Mouse (Mus musculus) forebrain, embryonic 11.5 days (tissue): ENCODE results near the gene Ubfd1. TPM values are rescaled to one million over a fixed set of nuclear protein-coding genes. Genes with fewer than 3 reads are reported as not detected.
"Not testable (repeated sequence)": the region's sequence is repeated elsewhere in the genome, so short reads cannot be mapped to it uniquely, and the experiment has no call there.

Experiments
- ATAC-seq: fragments of 200-750 bp; cut with Nextera tagmentation; replicated peaks from 2 replicates; pipeline ENCODE4 v1.8.0; 2017; ENCODE audit warnings: moderate TSS enrichment; ENCODE audit not compliant: low FRiP score
- DNase-seq: peaks from one replicate; pipeline ENCODE4 v3.0.0-alpha.2; 2017; ENCODE audit warnings: low spot score
- H3K27ac ChIP-seq: fragments of 300-500 bp; sonication (generic); 2 replicates; pipeline ENCODE4 v1.5.1; 2014; ENCODE audit warnings: low read depth, low read length
- H3K27me3 ChIP-seq: fragments of 300-500 bp; sonication (generic); 2 replicates; pipeline ENCODE4 v1.6.1; 2014; ENCODE audit warnings: mild to moderate bottlenecking, low read length, mixed read lengths; ENCODE audit not compliant: control insufficient read depth, insufficient read depth
- H3K36me3 ChIP-seq: fragments of 300-500 bp; sonication (generic); 2 replicates; pipeline ENCODE4 v1.6.1; 2014; ENCODE audit warnings: mild to moderate bottlenecking, low read length, moderate library complexity, mixed read lengths; ENCODE audit not compliant: control insufficient read depth, insufficient read depth
- H3K4me1 ChIP-seq: fragments of 300-500 bp; sonication (generic); replicated peaks from 2 replicates; pipeline ENCODE4 v1.6.1; 2014; ENCODE audit warnings: low read length, mixed read lengths; ENCODE audit not compliant: control insufficient read depth, insufficient read depth
- H3K4me2 ChIP-seq: fragments of 300-500 bp; sonication (generic); 2 replicates; pipeline ENCODE4 v1.6.1; 2014; ENCODE audit warnings: low read depth, mild to moderate bottlenecking, low read length, moderate library complexity, mixed read lengths; ENCODE audit not compliant: severe bottlenecking
- H3K4me3 ChIP-seq: fragments of 300-500 bp; sonication (generic); 2 replicates; pipeline ENCODE4 v1.5.1; 2014; ENCODE audit warnings: low read depth, low read length
- H3K9ac ChIP-seq: fragments of 300-500 bp; sonication (generic); 2 replicates; pipeline ENCODE4 v1.6.1; 2014; ENCODE audit warnings: low read length
- H3K9me3 ChIP-seq: fragments of 300-500 bp; sonication (generic); 2 replicates; pipeline ENCODE4 v1.6.1; 2016; ENCODE audit warnings: low read length, mixed read lengths; ENCODE audit not compliant: control insufficient read depth
- WGBS: fragments of 180-500 bp; shearing (Covaris S2); extraction: QIAGEN DNeasy Blood & Tissue Kit; methylation state at CpG from one replicate; pipeline ENCODE4 v1.1.7; 2014; 5-methylcytosine and 5-hydroxymethylcytosine counted together
- polyA plus RNA-seq: library from polyadenylated mRNA; unstranded; fragments of >200 nt; fragmentation: Nextera tagmentation; extraction: Ambion mirVana; gene quantifications from 2 replicates; pipeline ENCODE4 v1.2.1, GENCODE M21; 2014

Ubfd1 gene
- polyA plus RNA-seq, 1 experiment from 2014 or later = 90.6 TPM

GRCm38 (mm10) chr7:122098009-122098408 lies 31.0 kb downstream of the Ubfd1 start:
- Histone ChIP-seq H3K27ac (no peak overlapping the region), H3K4me2 (no peak overlapping the region), H3K4me1 (peaks cover 4% of the 10 kb centered on the region), H3K9me3 (no peaks in the 10 kb centered on the region), H3K27me3 (no peaks in the 10 kb centered on the region), H3K4me3 (no peak overlapping the region), H3K36me3 (peaks cover 17% of the 10 kb centered on the region; the same call in 1 of the 2 replicates), H3K9ac (no peak overlapping the region)
- DNase-seq = no peak
- no peak for ATAC-seq
- WGBS = 92% methylated on average over 3 of the region's 3 CpGs

DNA sequence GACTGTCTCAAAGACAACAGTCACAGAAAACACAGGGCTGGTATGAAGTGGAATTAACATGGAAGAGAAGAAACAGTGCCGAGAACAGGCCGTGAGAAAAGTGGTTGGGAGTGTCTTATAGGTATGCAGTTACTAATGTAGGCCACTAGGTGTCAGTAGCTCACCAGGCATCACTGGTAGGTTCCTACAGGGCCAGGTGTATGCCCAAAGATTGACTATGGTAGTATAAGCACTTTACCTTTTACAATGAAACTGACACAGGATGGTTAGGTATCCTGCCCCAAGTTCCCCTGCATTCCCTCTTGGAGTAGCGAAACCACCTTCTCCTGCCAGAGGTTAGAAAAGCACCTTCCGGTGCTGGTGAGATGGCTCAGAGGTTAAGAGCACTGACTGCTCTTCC lies 32.2 kb downstream of the Ubfd1 start:
- ATAC-seq (no peak), DNase-seq (peak; percentile 62)
- no peak overlapping the region for H3K4me2 ChIP-seq
- no peak overlapping the region for H3K27ac ChIP-seq
- no peak overlapping the region for H3K9ac ChIP-seq
- no peaks in the 10 kb centered on the region for H3K27me3 ChIP-seq
- no peaks in the 10 kb centered on the region for H3K9me3 ChIP-seq
- peaks cover 17% of the 10 kb centered on the region; the same call in 1 of the 2 replicates for H3K36me3 ChIP-seq
- peaks cover 4% of the 10 kb centered on the region for H3K4me1 ChIP-seq
- WGBS = 71% methylated on average over 4 of the region's 4 CpGs
- no peak overlapping the region for H3K4me3 ChIP-seq

DNA sequence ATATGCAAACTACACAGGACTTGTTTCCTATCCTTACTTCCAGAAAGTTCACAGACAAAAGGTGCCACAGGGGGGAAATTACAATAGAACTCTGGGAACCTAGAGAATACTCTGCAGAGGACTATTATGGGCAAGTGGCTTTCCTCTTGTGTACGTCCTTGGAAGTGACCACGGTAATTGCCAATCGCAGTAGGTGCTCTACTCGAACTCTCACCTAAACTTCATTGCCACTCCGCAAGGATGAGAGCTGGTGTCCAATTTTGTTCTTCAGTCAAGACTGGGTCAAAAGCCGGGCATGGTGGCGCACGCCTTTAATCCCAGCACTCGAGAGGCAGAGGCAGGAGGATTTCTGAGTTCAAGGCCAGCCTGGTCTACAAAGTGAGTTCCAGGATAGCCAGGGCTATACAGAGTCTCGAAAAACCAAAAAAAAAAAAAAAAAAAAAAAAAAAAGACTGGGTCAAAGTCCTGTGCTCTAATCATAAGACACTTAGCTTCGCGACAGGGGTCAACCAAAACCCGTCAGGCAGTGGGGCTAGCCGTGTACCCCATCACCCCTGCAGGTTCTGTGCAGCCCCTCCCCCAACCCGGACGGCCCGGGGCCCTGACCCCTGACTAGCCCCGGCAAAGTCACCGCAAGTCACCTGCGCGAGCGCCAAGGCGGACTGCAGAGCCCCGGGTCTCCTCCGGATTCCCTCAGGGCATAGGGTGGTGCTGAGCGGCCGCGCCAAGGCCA lies 34.2 kb downstream of the Ubfd1 start:
- not testable (repeated sequence) for H3K4me1 ChIP-seq, H3K9me3 ChIP-seq, H3K27me3 ChIP-seq, H3K27ac ChIP-seq, H3K36me3 ChIP-seq
- H3K4me2 ChIP-seq = peak overlapping the region; percentile 57
- DNase-seq = peak; percentile 74
- WGBS = 8% methylated on average over 25 of the region's 28 CpGs
- peak; percentile 80 for ATAC-seq
- H3K9ac ChIP-seq = peak overlapping the region; percentile 85
- H3K4me3 ChIP-seq = peak overlapping the region; percentile 67

DNA sequence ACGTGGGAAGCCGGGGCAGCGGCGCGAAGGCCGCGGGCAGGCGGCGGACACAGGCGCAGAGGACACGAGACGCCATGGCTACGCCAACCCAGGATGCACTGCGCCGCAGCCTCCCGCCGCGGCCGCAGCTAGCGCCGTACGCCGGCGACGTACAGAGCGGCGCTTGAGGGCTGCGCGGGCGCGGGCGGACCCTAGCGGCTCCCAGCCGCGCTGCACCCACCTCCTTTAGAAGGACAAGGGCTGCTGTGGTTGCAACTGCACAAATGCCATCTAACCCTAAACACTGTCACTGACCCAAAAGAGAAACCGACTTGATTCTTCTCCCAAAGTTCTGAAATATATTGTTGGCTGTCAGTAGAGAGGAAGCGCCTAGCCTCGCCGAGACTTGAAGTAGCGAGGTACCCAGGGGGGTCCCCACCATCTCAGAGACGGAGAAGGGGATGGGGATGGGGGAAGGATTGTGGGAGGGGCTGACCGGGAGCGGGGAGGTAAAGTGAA lies 34.8 kb downstream of the Ubfd1 start, which contains the start of gene Ndufab1:
TSS of gene Ndufab1 (minus strand) at position 140 of the 498 bp plus-strand sequence.
- Histone ChIP-seq H3K4me2 (peak within 1 kb of the TSS; percentile 57), H3K4me1 (peaks cover 4% of the 10 kb centered on the region), H3K27me3 (no peaks in the 10 kb centered on the region), H3K9me3 (no peaks in the 10 kb centered on the region), H3K9ac (peak within 1 kb of the TSS; percentile 85), H3K36me3 (no peaks in the 10 kb centered on the region; the same call in 1 of the 2 replicates), H3K27ac (no peak within 1 kb of the TSS), H3K4me3 (peak within 1 kb of the TSS; percentile 67)
- ATAC-seq (peak; percentile 98), DNase-seq (peak; percentile 92)
- WGBS = under 1% methylated on average over 40 of the region's 43 CpGs

DNA sequence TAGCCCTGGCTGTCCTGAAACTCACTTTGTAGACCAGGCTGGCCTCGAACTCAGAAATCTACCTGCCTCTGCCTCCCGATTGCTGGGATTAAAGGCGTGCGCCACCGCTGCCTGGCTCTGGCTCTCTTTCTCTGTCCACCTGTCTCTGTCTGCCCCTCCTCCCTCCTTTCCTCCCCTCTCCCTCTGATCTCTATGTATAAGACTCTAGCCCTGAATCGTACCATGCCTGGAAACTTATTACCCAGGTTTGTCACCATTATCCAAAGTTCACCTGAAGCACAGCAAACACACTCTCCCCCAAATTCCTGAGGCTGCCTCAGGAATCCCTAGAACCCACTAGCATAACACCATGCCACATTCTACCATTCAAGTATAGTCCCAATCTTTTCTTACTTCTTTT lies 41.2 kb downstream of the Ubfd1 start:
- H3K4me1 ChIP-seq = no peaks in the 10 kb centered on the region
- H3K36me3 ChIP-seq = 0 out of 2 replicates have a peak, but pooled peaks cover 3% of the 10 kb centered on the region
- DNase-seq = no peak
- no peak overlapping the region for H3K4me3 ChIP-seq
- H3K9me3 ChIP-seq = no peaks in the 10 kb centered on the region
- H3K4me2 ChIP-seq = no peak overlapping the region
- no peaks in the 10 kb centered on the region for H3K27me3 ChIP-seq
- no peak for ATAC-seq
- no peak overlapping the region for H3K27ac ChIP-seq
- H3K9ac ChIP-seq = no peak overlapping the region
- WGBS = 96% methylated on average over 6 of the region's 6 CpGs

GRCm38 (mm10) chr7:122123518-122123917 lies 56.5 kb downstream of the Ubfd1 start:
- DNase-seq = no peak
- ATAC-seq = no peak
- no peaks in the 10 kb centered on the region for H3K4me1 ChIP-seq
- H3K9me3 ChIP-seq = no peaks in the 10 kb centered on the region
- no peak overlapping the region for H3K4me2 ChIP-seq
- no peak overlapping the region for H3K9ac ChIP-seq
- H3K27me3 ChIP-seq = no peaks in the 10 kb centered on the region
- no peak overlapping the region for H3K4me3 ChIP-seq
- H3K27ac ChIP-seq = no peak overlapping the region
- no peaks in the 10 kb centered on the region; the same call in 1 of the 2 replicates for H3K36me3 ChIP-seq
- WGBS = 92% methylated on average over 4 of the region's 4 CpGs

DNA sequence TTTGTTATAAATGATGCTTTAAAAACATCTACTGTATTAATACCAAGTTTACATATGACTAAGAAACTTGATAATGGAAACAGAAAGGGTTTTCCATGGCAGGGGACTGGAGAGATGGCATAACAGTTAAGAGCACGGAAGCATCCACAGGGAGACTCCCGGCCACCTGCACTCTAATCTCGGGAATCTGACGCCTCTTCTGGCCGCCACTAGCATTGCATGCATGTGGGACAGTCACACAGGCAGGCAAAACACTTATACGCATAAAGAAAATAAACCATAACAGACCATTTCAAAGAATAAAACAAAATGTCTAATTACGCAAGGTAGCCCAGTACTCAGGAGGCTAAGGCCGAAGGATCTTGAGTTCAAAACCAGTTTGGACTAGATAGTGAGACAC lies 58.7 kb downstream of the Ubfd1 start:
- Histone ChIP-seq H3K9me3 (no peaks in the 10 kb centered on the region), H3K27ac (no peak overlapping the region), H3K4me3 (no peak overlapping the region), H3K4me2 (no peak overlapping the region), H3K36me3 (no peaks in the 10 kb centered on the region; the same call in 1 of the 2 replicates), H3K4me1 (no peaks in the 10 kb centered on the region), H3K9ac (no peak overlapping the region), H3K27me3 (no peaks in the 10 kb centered on the region)
- DNase-seq (peak; percentile 53), ATAC-seq (no peak)
- WGBS = 80% methylated on average over 8 of the region's 8 CpGs

- no peak overlapping the region for H3K4me2 ChIP-seq
- H3K4me3 ChIP-seq = no peak overlapping the region
- no peaks in the 10 kb centered on the region for H3K27me3 ChIP-seq
- no peaks in the 10 kb centered on the region for H3K4me1 ChIP-seq
- ATAC-seq (no peak), DNase-seq (no peak)
- no peak overlapping the region for H3K9ac ChIP-seq
- no peak overlapping the region for H3K27ac ChIP-seq
- H3K9me3 ChIP-seq = no peaks in the 10 kb centered on the region
- no peaks in the 10 kb centered on the region for H3K36me3 ChIP-seq
- WGBS = 95% methylated on average over 11 of the region's 11 CpGs
Observed at GRCm38 (mm10) chr7:122126946-122127345, 60.0 kb downstream of the Ubfd1 start.
